Mouse (Mus musculus) embryonic facial prominence, embryonic 12.5 days (tissue): ENCODE measurements around the gene Nlgn1. TPM values are rescaled to one million over a fixed set of nuclear protein-coding genes. Genes with fewer than 3 reads are reported as not detected.

Experiments
- ATAC-seq: fragments of 200-750 bp; cut with Nextera tagmentation; 2 replicates; pipeline ENCODE4 v1.8.0; 2017; ENCODE audit not compliant: insufficient number of reproducible peaks, insufficient read depth, low FRiP score, low TSS enrichment
- H3K27ac ChIP-seq: fragments of 300-500 bp; sonication (generic); 2 replicates; pipeline ENCODE4 v1.5.1; 2016; ENCODE audit warnings: mild to moderate bottlenecking
- H3K27me3 ChIP-seq: fragments of 300-500 bp; sonication (generic); 2 replicates; pipeline ENCODE4 v1.6.1; 2016; ENCODE audit warnings: mild to moderate bottlenecking, moderate library complexity
- H3K36me3 ChIP-seq: fragments of 300-500 bp; sonication (generic); 2 replicates; pipeline ENCODE4 v1.6.1; 2016; ENCODE audit warnings: mild to moderate bottlenecking
- H3K4me1 ChIP-seq: fragments of 300-500 bp; sonication (generic); 2 replicates; pipeline ENCODE4 v1.6.1; 2016
- H3K4me2 ChIP-seq: fragments of 300-500 bp; sonication (generic); replicated peaks from 2 replicates; pipeline ENCODE4 v1.6.1; 2016; ENCODE audit warnings: mild to moderate bottlenecking, moderate library complexity
- H3K4me3 ChIP-seq: fragments of 300-500 bp; sonication (generic); 2 replicates; pipeline ENCODE4 v1.5.1; 2016; ENCODE audit warnings: mild to moderate bottlenecking
- H3K9ac ChIP-seq: fragments of 300-500 bp; sonication (generic); 2 replicates; pipeline ENCODE4 v1.6.1; 2016; ENCODE audit warnings: mild to moderate bottlenecking, moderate library complexity
- H3K9me3 ChIP-seq: fragments of 300-500 bp; sonication (generic); 2 replicates; pipeline ENCODE4 v1.6.1; 2016; ENCODE audit warnings: mild to moderate bottlenecking, moderate library complexity
- WGBS: fragments of 180-500 bp; shearing (Covaris S2); methylation state at CpG from one replicate; pipeline ENCODE4 v1.1.7; 2016; 5-methylcytosine and 5-hydroxymethylcytosine counted together
- polyA plus RNA-seq: library from polyadenylated mRNA; unstranded; fragments of >200 nt; fragmentation: Nextera tagmentation; extraction: Ambion mirVana; gene quantifications from 2 replicates; pipeline ENCODE4 v1.2.1, GENCODE M21; 2016

Gene Nlgn1
- polyA plus RNA-seq, 1 experiment from 2014 or later, result 3.3 TPM

GRCm38 (mm10) chr3:26026025-26026424, 306.2 kb downstream of the Nlgn1 start:
- no peaks in the 10 kb centered on the region for H3K36me3 ChIP-seq
- no peaks in the 10 kb centered on the region for H3K9me3 ChIP-seq
- no peak overlapping the region for H3K9ac ChIP-seq
- H3K27me3 ChIP-seq, result no peaks in the 10 kb centered on the region
- H3K27ac ChIP-seq, result no peak overlapping the region
- no peaks in the 10 kb centered on the region for H3K4me1 ChIP-seq
- ATAC-seq, result no peak
- 90% methylated on average over 2 of the region's 2 CpGs for WGBS
- no peak overlapping the region for H3K4me2 ChIP-seq
- H3K4me3 ChIP-seq, result no peak overlapping the region

GRCm38 (mm10) chr3:26023217-26023616, 309.0 kb downstream of the Nlgn1 start:
- 68% methylated on average over 5 of the region's 5 CpGs for WGBS
- H3K36me3 ChIP-seq, result no peaks in the 10 kb centered on the region
- H3K4me1 ChIP-seq, result no peaks in the 10 kb centered on the region
- H3K9me3 ChIP-seq, result no peaks in the 10 kb centered on the region
- no peak overlapping the region for H3K27ac ChIP-seq
- no peak overlapping the region for H3K4me3 ChIP-seq
- ATAC-seq, result no peak
- no peak overlapping the region for H3K4me2 ChIP-seq
- no peak overlapping the region for H3K9ac ChIP-seq
- no peaks in the 10 kb centered on the region for H3K27me3 ChIP-seq

- H3K4me2 ChIP-seq, result no peak overlapping the region
- ATAC-seq, result no peak
- H3K9me3 ChIP-seq, result no peaks in the 10 kb centered on the region
- no peaks in the 10 kb centered on the region for H3K27me3 ChIP-seq
- no peaks in the 10 kb centered on the region for H3K36me3 ChIP-seq
- H3K4me1 ChIP-seq, result no peaks in the 10 kb centered on the region
- 77% methylated on average over 6 of the region's 6 CpGs for WGBS
- no peak overlapping the region for H3K27ac ChIP-seq
- no peak overlapping the region for H3K9ac ChIP-seq
- no peak overlapping the region for H3K4me3 ChIP-seq
Measured at GRCm38 (mm10) chr3:26021632-26022184, 310.6 kb downstream of the Nlgn1 start.

- ATAC-seq, result no peak
- H3K4me3 ChIP-seq, result no peak overlapping the region
Measured at GRCm38 (mm10) chr3:26011310-26012078, 320.8 kb downstream of the Nlgn1 start.

GRCm38 (mm10) chr3:26002863-26003608, 329.2 kb downstream of the Nlgn1 start:
- Histone ChIP-seq H3K9ac (no peak overlapping the region), H3K27ac (no peak overlapping the region), H3K4me1 (no peaks in the 10 kb centered on the region), H3K36me3 (no peaks in the 10 kb centered on the region), H3K4me3 (no peak overlapping the region), H3K9me3 (no peaks in the 10 kb centered on the region), H3K27me3 (no peaks in the 10 kb centered on the region), H3K4me2 (no peak overlapping the region)
- no peak for ATAC-seq
- WGBS, result 77% methylated on average over 7 of the region's 7 CpGs

More at GRCm38 (mm10) chr3:26011310-26012078, 320.8 kb downstream of the Nlgn1 start:
- no peaks in the 10 kb centered on the region for H3K9me3 ChIP-seq
- no peak overlapping the region for H3K4me2 ChIP-seq
- H3K27me3 ChIP-seq, result no peaks in the 10 kb centered on the region
- H3K9ac ChIP-seq, result no peak overlapping the region
- no peaks in the 10 kb centered on the region for H3K36me3 ChIP-seq
- WGBS, result 56% methylated on average over 4 of the region's 4 CpGs
- no peaks in the 10 kb centered on the region for H3K4me1 ChIP-seq
- no peak overlapping the region for H3K27ac ChIP-seq

- Histone ChIP-seq H3K9me3 (no peaks in the 10 kb centered on the region), H3K36me3 (no peaks in the 10 kb centered on the region), H3K27me3 (no peaks in the 10 kb centered on the region), H3K27ac (no peak overlapping the region), H3K4me1 (no peaks in the 10 kb centered on the region), H3K4me2 (no peak overlapping the region), H3K4me3 (no peak overlapping the region), H3K9ac (no peak overlapping the region)
- ATAC-seq, result no peak
- 41% methylated on average over 2 of the region's 2 CpGs for WGBS
Measured at GRCm38 (mm10) chr3:26002367-26002766, 329.9 kb downstream of the Nlgn1 start.

GRCm38 (mm10) chr3:25967546-25967945, 364.7 kb downstream of the Nlgn1 start:
- ATAC-seq, result no peak
- Histone ChIP-seq H3K9ac (no peak overlapping the region), H3K36me3 (no peaks in the 10 kb centered on the region), H3K27ac (no peak overlapping the region), H3K4me1 (no peaks in the 10 kb centered on the region), H3K4me2 (no peak overlapping the region), H3K9me3 (no peaks in the 10 kb centered on the region), H3K27me3 (no peaks in the 10 kb centered on the region), H3K4me3 (no peak overlapping the region)
- 82% methylated on average over 2 of the region's 2 CpGs for WGBS

- Histone ChIP-seq H3K27ac (no peak overlapping the region), H3K36me3 (no peaks in the 10 kb centered on the region), H3K4me1 (no peaks in the 10 kb centered on the region), H3K4me3 (no peak overlapping the region), H3K9ac (no peak overlapping the region), H3K27me3 (no peaks in the 10 kb centered on the region), H3K9me3 (no peaks in the 10 kb centered on the region), H3K4me2 (no peak overlapping the region)
- ATAC-seq, result no peak
- WGBS, result 81% methylated on average over 3 of the region's 3 CpGs
Measured at GRCm38 (mm10) chr3:25964237-25964636, 368.0 kb downstream of the Nlgn1 start.

GRCm38 (mm10) chr3:25963568-25963967, 368.7 kb downstream of the Nlgn1 start:
- Histone ChIP-seq H3K9me3 (no peaks in the 10 kb centered on the region), H3K27me3 (no peaks in the 10 kb centered on the region), H3K4me3 (no peak overlapping the region), H3K27ac (no peak overlapping the region), H3K9ac (no peak overlapping the region), H3K36me3 (no peaks in the 10 kb centered on the region), H3K4me2 (no peak overlapping the region), H3K4me1 (no peaks in the 10 kb centered on the region)
- 76% methylated on average over 2 of the region's 2 CpGs for WGBS
- no peak for ATAC-seq

- Histone ChIP-seq H3K4me3 (no peak overlapping the region), H3K36me3 (no peaks in the 10 kb centered on the region), H3K9ac (no peak overlapping the region), H3K4me1 (no peaks in the 10 kb centered on the region), H3K27me3 (no peaks in the 10 kb centered on the region), H3K9me3 (no peaks in the 10 kb centered on the region), H3K27ac (no peak overlapping the region), H3K4me2 (no peak overlapping the region)
- 83% methylated on average over 5 of the region's 5 CpGs for WGBS
- no peak for ATAC-seq
Measured at GRCm38 (mm10) chr3:25916535-25916934, 415.7 kb downstream of the Nlgn1 start.

- no peaks in the 10 kb centered on the region for H3K9me3 ChIP-seq
- H3K9ac ChIP-seq, result no peak overlapping the region
- H3K36me3 ChIP-seq, result no peaks in the 10 kb centered on the region
- H3K4me3 ChIP-seq, result no peak overlapping the region
- ATAC-seq, result no peak
- H3K4me2 ChIP-seq, result no peak overlapping the region
- H3K27ac ChIP-seq, result no peak overlapping the region
- WGBS, result 69% methylated on average over 2 of the region's 2 CpGs
- H3K4me1 ChIP-seq, result no peaks in the 10 kb centered on the region
- no peaks in the 10 kb centered on the region for H3K27me3 ChIP-seq
Measured at GRCm38 (mm10) chr3:25914365-25915065, 417.7 kb downstream of the Nlgn1 start.
